Mouse (Mus musculus): ENCODE data around the gene Vmn2r112. TPM values are rescaled to one million over a fixed set of nuclear protein-coding genes. Genes with fewer than 3 reads are reported as not detected.
"Not testable (repeated sequence)": the region's sequence is repeated elsewhere in the genome, so short reads cannot be mapped to it uniquely, and the experiment has no call there.

Vmn2r112 gene
- not detected in 2 replicates for polyA plus RNA-seq (2014; fragmentation: Nextera tagmentation; extraction: Ambion mirVana)

- not testable (repeated sequence) for H3K4me1 ChIP-seq (ENCODE audit: insufficient read depth); H3K9me3 ChIP-seq (ENCODE audit: low read depth, low read length); H3K4me3 ChIP-seq (ENCODE audit: low read depth, low read length); H3K36me3 ChIP-seq (ENCODE audit: insufficient read depth); H3K4me2 ChIP-seq; H3K27ac ChIP-seq (ENCODE audit: low read depth); DNase-seq; H3K9ac ChIP-seq; H3K27me3 ChIP-seq (ENCODE audit: insufficient read depth, low read length); ATAC-seq (ENCODE audit: insufficient read depth)
Measured at GRCm38 (mm10) chr17:22600651-22601050, at the start of gene Vmn2r112. Gene Vmn2r112 (plus strand): TSS chr17:22600951.

GRCm38 (mm10) chr17:22573382-22573781, 27.4 kb upstream of the Vmn2r112 start, which contains the start of gene Vmn2r111:
Gene Vmn2r111 (minus strand): TSS chr17:22573482.
- H3K27me3 ChIP-seq (ENCODE audit: insufficient read depth, low read length); H3K4me2 ChIP-seq; H3K4me1 ChIP-seq (ENCODE audit: insufficient read depth); ATAC-seq (ENCODE audit: insufficient read depth); H3K27ac ChIP-seq (ENCODE audit: low read depth); DNase-seq; H3K9me3 ChIP-seq (ENCODE audit: low read depth, low read length); H3K9ac ChIP-seq; H3K4me3 ChIP-seq (ENCODE audit: low read depth, low read length); H3K36me3 ChIP-seq (ENCODE audit: insufficient read depth): not testable (repeated sequence)
- WGBS, result 23% methylated on average over 1 of the region's 1 CpGs

GRCm38 (mm10) chr17:22630646-22631045, 29.9 kb downstream of the Vmn2r112 start:
- no peak for TF ChIP-seq CTCF (IDR thresholded peaks at IDR 0.05; ENCODE audit: low read depth)
- no peak overlapping the region for H3K27ac ChIP-seq (ENCODE audit: low read depth)
- no peaks in the 10 kb centered on the region for H3K36me3 ChIP-seq (ENCODE audit: insufficient read depth)
- ATAC-seq (ENCODE audit: insufficient read depth) (no peak), DNase-seq (no peak)
- H3K4me2 ChIP-seq, result no peak overlapping the region
- no peak overlapping the region for H3K4me3 ChIP-seq (ENCODE audit: low read depth, low read length)
- H3K9me3 ChIP-seq (ENCODE audit: low read depth, low read length), result no peaks in the 10 kb centered on the region
- WGBS, result 59% methylated on average over 1 of the region's 1 CpGs
- H3K27me3 ChIP-seq (ENCODE audit: insufficient read depth, low read length), result no peaks in the 10 kb centered on the region
- no peaks in the 10 kb centered on the region for H3K4me1 ChIP-seq (ENCODE audit: insufficient read depth)
- H3K9ac ChIP-seq, result no peak overlapping the region

Other genes starting within 250 kb of the Vmn2r112 start
- 12.7 and 12.9 TPM in 2 replicates for gene Zfp944, start 239.6 kb upstream of the Vmn2r112 start, polyA plus RNA-seq (2014; fragmentation: Nextera tagmentation; extraction: Ambion mirVana)
- gene Zfp758, start 239.5 kb upstream of the Vmn2r112 start, polyA plus RNA-seq (2014; fragmentation: Nextera tagmentation; extraction: Ambion mirVana), result 8.0 and 9.5 TPM in 2 replicates
- gene Zfp946, start 176.7 kb upstream of the Vmn2r112 start, polyA plus RNA-seq (2014; fragmentation: Nextera tagmentation; extraction: Ambion mirVana), result 15.3 and 16.1 TPM in 2 replicates
- not detected in 2 replicates for gene Vmn2r111, start 27.5 kb upstream of the Vmn2r112 start, polyA plus RNA-seq (2014; fragmentation: Nextera tagmentation; extraction: Ambion mirVana)

Data from lung, embryonic 14.5 days (tissue).